Mouse (Mus musculus): ENCODE measurements around the gene Gm14085. TPM values are rescaled to one million over a fixed set of nuclear protein-coding genes. Genes with fewer than 3 reads are reported as not detected.

The Gm14085 gene
- total RNA-seq, 2 experiments from 2014 or later: 0.58 to 2.2 TPM

GRCm38 (mm10) chr2:122534671-122535070, 49.9 kb downstream of the Gm14085 start:
- no peak for ATAC-seq (replicated peaks; ENCODE audit: low FRiP score, poor library complexity, severe bottlenecking)

- no peak for ATAC-seq (replicated peaks; ENCODE audit: low FRiP score, poor library complexity, severe bottlenecking)
Measured at GRCm38 (mm10) chr2:122558317-122558716, 73.6 kb downstream of the Gm14085 start.

GRCm38 (mm10) chr2:122561221-122561620, 76.5 kb downstream of the Gm14085 start:
- ATAC-seq (replicated peaks; ENCODE audit: low FRiP score, poor library complexity, severe bottlenecking): no peak

GRCm38 (mm10) chr2:122562251-122562650, 77.5 kb downstream of the Gm14085 start:
- ATAC-seq (replicated peaks; ENCODE audit: low FRiP score, poor library complexity, severe bottlenecking): no peak

- no peak for ATAC-seq (replicated peaks; ENCODE audit: low FRiP score, poor library complexity, severe bottlenecking)
Measured at GRCm38 (mm10) chr2:122569439-122569838, 84.7 kb downstream of the Gm14085 start.

GRCm38 (mm10) chr2:122570430-122570829, 85.7 kb downstream of the Gm14085 start:
- ATAC-seq (replicated peaks; ENCODE audit: low FRiP score, poor library complexity, severe bottlenecking): no peak

- no peak for ATAC-seq (replicated peaks; ENCODE audit: low FRiP score, poor library complexity, severe bottlenecking)
Measured at GRCm38 (mm10) chr2:122571326-122571725, 86.6 kb downstream of the Gm14085 start.

GRCm38 (mm10) chr2:122572438-122572837, 87.7 kb downstream of the Gm14085 start:
- no peak for ATAC-seq (replicated peaks; ENCODE audit: low FRiP score, poor library complexity, severe bottlenecking)

- ATAC-seq (replicated peaks; ENCODE audit: low FRiP score, poor library complexity, severe bottlenecking): no peak
Measured at GRCm38 (mm10) chr2:122575470-122575869, 90.7 kb downstream of the Gm14085 start.

- ATAC-seq (replicated peaks; ENCODE audit: low FRiP score, poor library complexity, severe bottlenecking): no peak
Measured at GRCm38 (mm10) chr2:122576295-122576694, 91.6 kb downstream of the Gm14085 start.

- no peak for ATAC-seq (replicated peaks; ENCODE audit: low FRiP score, poor library complexity, severe bottlenecking)
Measured at GRCm38 (mm10) chr2:122577316-122577715, 92.6 kb downstream of the Gm14085 start.

Other genes starting within 250 kb of the Gm14085 start
- gene Duox2, start 186.5 kb upstream of the Gm14085 start, total RNA-seq (2015; ENCODE audit: low replicate concordance): not detected in 2 replicates
- not detected in 2 replicates for gene Duox2, start 186.5 kb upstream of the Gm14085 start, total RNA-seq (2017; ENCODE audit: low replicate concordance)
- gene Duoxa2, start 186.0 kb upstream of the Gm14085 start, total RNA-seq (2015; ENCODE audit: low replicate concordance): not detected in 2 replicates
- gene Duoxa2, start 186.0 kb upstream of the Gm14085 start, total RNA-seq (2017; ENCODE audit: low replicate concordance): not detected in 2 replicates
- gene Duoxa1, start 171.2 kb upstream of the Gm14085 start, total RNA-seq (2015; ENCODE audit: low replicate concordance): 0.77 TPM in 1 of 2 replicates, not detected in the other
- gene Duoxa1, start 171.2 kb upstream of the Gm14085 start, total RNA-seq (2017; ENCODE audit: low replicate concordance): not detected in 2 replicates
- not detected in 2 replicates for gene Duox1, start 169.3 kb upstream of the Gm14085 start, total RNA-seq (2015; ENCODE audit: low replicate concordance)
- 0.14 TPM in 1 of 2 replicates, not detected in the other for gene Duox1, start 169.3 kb upstream of the Gm14085 start, total RNA-seq (2017; ENCODE audit: low replicate concordance)
- 0.84 TPM in 1 of 2 replicates, not detected in the other for gene Shf, start 115.8 kb upstream of the Gm14085 start, total RNA-seq (2015; ENCODE audit: low replicate concordance)
- gene Shf, start 115.8 kb upstream of the Gm14085 start, total RNA-seq (2017; ENCODE audit: low replicate concordance): 6.3 and 13.0 TPM in 2 replicates
- 12.3 and 16.5 TPM in 2 replicates for gene Slc28a2, start 58.5 kb upstream of the Gm14085 start, total RNA-seq (2015; ENCODE audit: low replicate concordance)
- 11.7 and 15.9 TPM in 2 replicates for gene Slc28a2, start 58.5 kb upstream of the Gm14085 start, total RNA-seq (2017; ENCODE audit: low replicate concordance)
- 47.1 and 48.5 TPM in 2 replicates for gene Gatm, start 126.4 kb downstream of the Gm14085 start, total RNA-seq (2015; ENCODE audit: low replicate concordance)
- 26.8 and 29.3 TPM in 2 replicates for gene Gatm, start 126.4 kb downstream of the Gm14085 start, total RNA-seq (2017; ENCODE audit: low replicate concordance)
- gene AA467197, start 152.0 kb downstream of the Gm14085 start, total RNA-seq (2015; ENCODE audit: low replicate concordance): 3.1 and 10.7 TPM in 2 replicates
- 5.6 and 7.5 TPM in 2 replicates for gene AA467197, start 152.0 kb downstream of the Gm14085 start, total RNA-seq (2017; ENCODE audit: low replicate concordance)
- 0.42 TPM in 1 of 2 replicates, not detected in the other for gene Slc30a4, start 217.7 kb downstream of the Gm14085 start, total RNA-seq (2015; ENCODE audit: low replicate concordance)
- gene Slc30a4, start 217.7 kb downstream of the Gm14085 start, total RNA-seq (2017; ENCODE audit: low replicate concordance): 0.43 and 0.56 TPM in 2 replicates